Mouse (Mus musculus): ENCODE results near the gene Abcd3. TPM values are rescaled to one million over a fixed set of nuclear protein-coding genes. Genes with fewer than 3 reads are reported as not detected.
"Not testable (repeated sequence)": the region's sequence is repeated elsewhere in the genome, so short reads cannot be mapped to it uniquely, and the experiment has no call there.

Gene Abcd3
- total RNA-seq, 1 experiment from 2014 or later = 36.7 TPM

- not testable (repeated sequence) for ATAC-seq (replicated peaks; ENCODE audit: low read depth, poor library complexity, severe bottlenecking)
Measured at GRCm38 (mm10) chr3:121741186-121741848, 73.8 kb downstream of the Abcd3 start.

GRCm38 (mm10) chr3:121739489-121740213 is 75.5 kb downstream of the Abcd3 start:
- peak; percentile 77 for ATAC-seq (replicated peaks; ENCODE audit: low read depth, poor library complexity, severe bottlenecking)

GRCm38 (mm10) chr3:121738742-121739342 is 76.3 kb downstream of the Abcd3 start:
- 0 out of 2 replicates have a peak, but pooled peaks have one; percentile 4 for ATAC-seq (replicated peaks; ENCODE audit: low read depth, poor library complexity, severe bottlenecking)

DNA sequence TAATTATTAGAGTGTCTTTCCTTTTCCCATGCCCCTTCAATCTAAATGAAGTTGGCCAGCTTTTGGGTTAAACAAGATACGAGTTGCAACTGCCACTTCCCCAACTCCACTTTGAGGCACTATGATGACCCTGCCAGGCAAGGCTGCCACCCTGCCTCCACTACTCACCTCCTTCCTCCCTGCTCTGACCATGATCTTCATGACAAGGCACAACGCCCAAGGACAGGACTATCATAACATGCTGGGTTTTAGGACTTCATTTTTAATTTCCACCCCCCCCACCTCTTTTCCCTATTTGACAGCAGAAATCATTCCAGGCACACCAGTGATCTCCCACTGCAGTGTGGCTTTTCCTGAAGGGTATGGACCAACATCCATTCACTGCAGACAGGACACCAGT is 77.2 kb downstream of the Abcd3 start:
- ATAC-seq (replicated peaks; ENCODE audit: low read depth, poor library complexity, severe bottlenecking) = no peak

GRCm38 (mm10) chr3:121737453-121737852 is 77.6 kb downstream of the Abcd3 start:
- ATAC-seq (replicated peaks; ENCODE audit: low read depth, poor library complexity, severe bottlenecking) = no peak

GRCm38 (mm10) chr3:121736025-121736744 is 78.9 kb downstream of the Abcd3 start:
- ATAC-seq (replicated peaks; ENCODE audit: low read depth, poor library complexity, severe bottlenecking) = peak; percentile 73

DNA sequence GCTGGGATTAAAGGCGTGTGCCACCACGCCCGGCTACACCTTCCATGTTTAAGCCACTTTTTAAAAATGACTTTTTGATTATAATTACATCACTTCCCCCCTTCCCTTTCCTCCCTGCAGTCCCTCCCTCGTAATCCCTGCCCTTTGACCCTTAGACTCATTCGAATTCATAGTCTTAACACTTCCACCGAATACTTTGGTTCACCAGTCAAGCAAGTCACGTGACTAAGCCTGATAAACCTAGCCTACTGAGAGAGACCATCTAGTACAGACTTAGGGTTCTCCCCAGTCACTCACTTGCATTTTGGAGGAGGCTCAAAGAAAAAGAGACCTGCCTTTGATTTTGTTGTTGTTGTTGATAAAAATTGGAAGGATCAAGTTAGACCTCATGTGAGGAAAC is 79.6 kb downstream of the Abcd3 start:
- no peak for ATAC-seq (replicated peaks; ENCODE audit: low read depth, poor library complexity, severe bottlenecking)

DNA sequence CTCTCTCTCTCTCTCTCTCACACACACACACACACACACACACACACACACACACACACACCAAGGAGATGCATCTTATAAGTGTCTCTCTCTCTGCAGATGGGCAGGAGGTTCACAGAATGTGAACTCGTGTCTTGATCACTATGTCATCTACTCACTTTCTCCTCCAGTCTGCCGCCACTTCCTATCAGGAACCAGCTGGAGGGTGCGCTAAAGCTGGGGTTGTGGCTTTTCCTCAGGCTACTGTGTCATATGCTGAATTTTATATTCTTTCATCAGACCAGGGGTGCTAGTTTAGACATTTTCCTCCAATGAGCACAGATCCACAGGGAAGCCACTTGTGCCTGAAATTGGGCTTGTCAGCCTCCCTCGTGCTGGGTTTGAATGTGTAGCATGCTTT is 85.4 kb downstream of the Abcd3 start:
- peak; percentile 69; the same call in 1 of the 2 replicates for ATAC-seq (replicated peaks; ENCODE audit: low read depth, poor library complexity, severe bottlenecking)

DNA sequence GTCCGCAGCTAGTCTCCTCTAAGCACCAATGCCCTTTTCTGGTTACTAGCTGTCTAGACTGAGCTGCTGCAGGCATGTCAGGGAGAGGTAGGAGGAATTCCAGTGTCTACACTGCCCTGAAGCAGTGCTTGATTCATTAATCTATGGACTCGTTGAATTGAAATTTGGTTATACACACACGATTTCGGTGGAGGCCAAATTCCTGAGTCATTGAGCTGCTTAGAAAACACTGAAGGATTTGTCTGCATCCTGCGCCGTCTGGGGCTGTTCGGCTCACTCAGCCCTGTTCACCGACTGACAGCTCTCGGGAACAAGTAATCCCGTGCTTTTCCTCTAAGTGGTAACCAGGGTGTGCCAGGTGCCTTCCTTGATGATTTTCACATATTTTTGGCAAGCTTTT is 89.5 kb downstream of the Abcd3 start:
- no peak for ATAC-seq (replicated peaks; ENCODE audit: low read depth, poor library complexity, severe bottlenecking)

GRCm38 (mm10) chr3:121724553-121724952 is 90.5 kb downstream of the Abcd3 start:
- ATAC-seq (replicated peaks; ENCODE audit: low read depth, poor library complexity, severe bottlenecking) = no peak

DNA sequence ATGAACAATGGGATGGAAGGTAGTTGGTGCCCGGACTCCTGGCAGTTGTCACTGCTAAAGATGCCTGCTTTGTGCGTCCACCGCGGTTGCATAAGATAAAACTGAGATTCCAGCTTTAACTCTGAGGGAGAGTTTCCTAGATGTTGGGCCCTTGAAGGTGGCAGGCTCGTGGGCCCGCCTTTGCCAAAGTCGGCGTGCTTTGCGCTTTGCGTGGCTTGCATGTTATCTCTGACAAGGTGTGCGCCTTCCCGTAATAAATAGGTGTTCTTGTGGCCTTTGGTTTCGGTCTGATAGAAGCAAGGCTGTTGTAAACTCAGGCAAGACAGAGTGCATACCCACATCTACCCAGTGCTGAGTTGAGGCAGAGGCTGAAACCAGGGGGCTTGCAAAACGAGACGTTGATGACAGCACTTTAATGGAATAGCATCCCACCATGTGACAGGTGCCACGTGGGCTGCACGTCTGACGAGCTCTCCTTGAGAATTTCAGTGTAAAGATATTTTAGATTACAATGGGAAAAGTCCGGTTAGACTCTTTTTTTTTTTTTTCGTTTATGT is 91.1 kb downstream of the Abcd3 start:
- ATAC-seq (replicated peaks; ENCODE audit: low read depth, poor library complexity, severe bottlenecking) = no peak

DNA sequence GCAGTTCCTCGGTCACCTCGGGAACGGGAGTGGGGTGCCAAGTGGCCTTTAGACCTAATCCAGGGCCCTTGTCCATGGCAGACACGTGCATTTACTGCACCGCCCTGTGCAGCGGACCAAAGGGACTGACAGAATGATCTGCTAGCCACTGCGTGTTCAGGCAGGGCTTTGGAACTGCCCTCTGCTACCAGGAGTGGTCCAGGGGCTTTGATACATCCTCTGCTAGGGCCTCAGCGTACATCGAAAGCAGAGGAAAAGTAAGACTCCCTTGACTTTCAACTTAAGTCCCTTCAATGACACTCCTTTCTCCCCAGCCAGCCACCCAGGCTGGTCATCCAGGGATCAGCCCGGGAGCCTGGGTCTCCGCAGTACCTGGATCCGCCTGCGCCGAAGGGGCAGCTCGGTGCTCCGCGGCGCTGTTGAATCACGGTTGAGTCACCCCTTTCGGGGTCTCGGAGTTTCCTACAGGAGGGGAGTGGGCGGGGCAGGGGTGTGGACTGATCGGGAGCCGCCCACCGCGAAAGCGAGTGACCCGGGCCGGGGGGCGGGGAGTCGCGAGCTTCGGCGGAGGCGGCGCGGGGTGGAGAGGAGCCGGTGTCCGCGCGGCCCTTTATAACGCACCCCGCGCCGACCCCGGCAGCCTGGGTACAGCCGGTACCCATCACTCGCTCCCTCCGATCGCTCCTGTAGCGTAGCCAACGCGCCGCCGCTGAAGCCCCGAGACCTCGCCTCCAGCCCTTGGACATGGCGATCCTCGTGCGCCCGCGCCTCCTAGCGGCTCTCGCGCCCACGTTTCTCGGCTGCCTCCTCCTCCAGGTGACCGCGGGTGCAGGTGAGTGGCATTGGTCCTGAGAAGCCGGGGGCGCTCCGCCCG is 91.9 kb downstream of the Abcd3 start, which contains the start of gene F3:
F3 (plus strand) TSS at position 567 of the 874 bp plus-strand sequence.
- peak; percentile 60 for ATAC-seq (replicated peaks; ENCODE audit: low read depth, poor library complexity, severe bottlenecking)

DNA sequence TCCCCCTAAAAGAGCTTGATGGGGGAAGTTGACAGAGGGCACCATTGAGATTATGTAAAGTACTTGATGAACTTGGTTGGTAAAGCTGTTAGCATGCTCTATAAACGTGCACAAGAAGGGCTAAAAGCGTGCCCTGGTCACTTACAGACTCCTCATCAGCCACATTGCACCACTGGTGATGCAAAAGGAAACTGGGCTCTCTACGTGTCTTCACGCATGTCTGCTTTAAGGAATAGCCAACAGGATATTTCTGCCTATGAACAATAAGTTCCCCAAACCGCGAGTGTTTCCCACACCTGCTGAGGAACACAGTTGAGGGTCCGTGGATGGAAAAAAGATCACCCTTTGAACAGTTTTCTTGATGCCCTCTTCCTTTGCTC is 93.4 kb downstream of the Abcd3 start:
- ATAC-seq (replicated peaks; ENCODE audit: low read depth, poor library complexity, severe bottlenecking) = peak; percentile 22

DNA sequence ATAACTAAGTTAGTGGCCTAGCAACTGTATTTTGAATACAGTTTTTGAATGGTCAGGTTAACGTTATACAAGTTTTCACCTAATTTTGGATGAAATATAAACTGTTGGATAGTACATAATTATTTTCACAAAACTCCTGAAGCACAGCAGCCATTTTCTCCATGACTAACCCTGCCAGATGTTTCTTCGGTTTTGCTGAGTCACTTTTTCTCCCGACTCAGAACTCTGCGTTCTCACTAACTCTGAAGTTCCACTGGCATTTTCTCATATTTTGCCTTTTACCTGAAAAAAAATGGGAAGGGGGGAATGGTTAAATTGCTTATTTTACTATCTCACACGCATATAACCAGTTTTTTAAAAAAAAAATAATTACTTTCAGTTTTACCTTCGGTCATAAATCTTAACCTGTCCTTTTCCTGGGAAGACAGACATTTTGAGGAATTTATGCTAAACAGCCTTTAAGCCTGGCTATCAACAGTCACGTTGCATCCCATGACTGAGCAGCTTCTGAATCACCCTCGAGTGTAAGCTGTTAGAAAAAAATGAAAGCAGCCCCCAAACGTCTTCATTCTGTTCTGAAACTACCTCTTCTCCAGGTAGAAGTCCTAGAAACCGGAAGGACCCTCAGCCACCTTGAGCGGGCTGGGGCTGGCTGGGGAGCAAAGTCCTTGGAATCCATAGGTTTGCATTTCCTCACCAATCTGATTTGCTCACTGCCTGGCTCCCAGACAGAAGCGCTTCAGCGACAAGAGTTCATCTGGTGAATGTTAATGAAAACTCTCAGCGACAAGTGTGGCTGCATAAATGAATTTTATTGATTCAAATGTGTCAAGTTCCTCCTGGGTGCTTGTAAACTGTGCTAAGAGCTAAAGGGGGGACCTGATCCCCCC is 94.1 kb downstream of the Abcd3 start:
- no peak for ATAC-seq (replicated peaks; ENCODE audit: low read depth, poor library complexity, severe bottlenecking)

DNA sequence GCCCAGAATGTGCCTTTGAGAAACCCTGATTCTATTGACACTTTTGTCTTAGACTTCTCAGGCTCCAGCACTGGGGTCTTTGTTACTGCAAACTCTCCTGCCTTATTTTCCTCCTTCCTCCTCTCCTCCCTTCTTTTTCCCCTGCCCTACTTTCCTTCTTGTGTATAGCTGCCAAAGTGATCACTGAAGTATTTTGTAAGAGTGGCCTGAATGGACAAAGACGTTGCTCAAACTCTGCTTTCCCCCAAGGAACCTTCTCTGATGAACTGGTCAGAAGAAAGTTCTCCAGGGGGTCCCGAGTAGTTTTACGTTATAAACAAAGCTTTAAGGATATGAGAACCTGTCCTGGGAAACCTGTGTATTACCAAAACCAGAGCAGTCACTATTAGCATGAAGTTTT is 95.4 kb downstream of the Abcd3 start:
- no peak for ATAC-seq (replicated peaks; ENCODE audit: low read depth, poor library complexity, severe bottlenecking)

DNA sequence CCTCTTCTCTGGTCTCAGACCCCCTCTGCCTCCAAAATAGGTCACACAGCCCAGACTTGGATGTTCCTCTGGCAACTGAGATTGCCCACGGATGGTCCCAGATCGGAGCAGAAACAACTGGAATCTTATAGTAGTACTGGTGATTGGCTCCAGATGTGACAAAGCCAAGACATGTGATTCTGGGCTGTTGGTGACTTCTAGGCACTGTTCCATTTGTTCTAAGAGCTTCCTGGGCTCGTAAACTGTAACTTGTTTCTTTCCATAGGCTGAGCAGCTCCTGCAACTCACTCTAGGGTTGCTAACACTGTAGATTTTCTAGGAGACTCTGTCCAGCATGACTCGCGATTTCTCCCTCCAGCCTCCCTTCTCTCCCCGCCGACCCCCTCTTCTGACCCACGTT is 96.4 kb downstream of the Abcd3 start:
- ATAC-seq (replicated peaks; ENCODE audit: low read depth, poor library complexity, severe bottlenecking) = no peak

DNA sequence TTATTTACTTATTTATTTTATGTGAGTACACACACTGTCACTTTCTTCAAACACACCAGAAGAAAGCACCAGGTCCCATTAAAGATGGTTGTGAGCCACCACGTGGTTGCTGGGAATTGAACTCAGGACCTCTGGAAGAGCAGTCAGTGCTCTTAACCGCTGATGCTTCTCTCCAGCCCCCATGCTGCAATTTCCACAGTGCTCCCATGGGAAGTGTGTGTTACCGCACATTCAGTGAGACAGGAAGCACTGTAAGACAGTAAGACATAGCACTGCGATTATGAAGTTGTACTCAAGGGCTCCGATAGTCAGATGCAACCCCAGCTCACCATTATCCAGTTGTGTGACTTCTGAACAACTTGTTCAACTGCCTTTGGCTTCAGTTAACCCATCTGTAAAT is 98.6 kb downstream of the Abcd3 start:
- ATAC-seq (replicated peaks; ENCODE audit: low read depth, poor library complexity, severe bottlenecking) = no peak

DNA sequence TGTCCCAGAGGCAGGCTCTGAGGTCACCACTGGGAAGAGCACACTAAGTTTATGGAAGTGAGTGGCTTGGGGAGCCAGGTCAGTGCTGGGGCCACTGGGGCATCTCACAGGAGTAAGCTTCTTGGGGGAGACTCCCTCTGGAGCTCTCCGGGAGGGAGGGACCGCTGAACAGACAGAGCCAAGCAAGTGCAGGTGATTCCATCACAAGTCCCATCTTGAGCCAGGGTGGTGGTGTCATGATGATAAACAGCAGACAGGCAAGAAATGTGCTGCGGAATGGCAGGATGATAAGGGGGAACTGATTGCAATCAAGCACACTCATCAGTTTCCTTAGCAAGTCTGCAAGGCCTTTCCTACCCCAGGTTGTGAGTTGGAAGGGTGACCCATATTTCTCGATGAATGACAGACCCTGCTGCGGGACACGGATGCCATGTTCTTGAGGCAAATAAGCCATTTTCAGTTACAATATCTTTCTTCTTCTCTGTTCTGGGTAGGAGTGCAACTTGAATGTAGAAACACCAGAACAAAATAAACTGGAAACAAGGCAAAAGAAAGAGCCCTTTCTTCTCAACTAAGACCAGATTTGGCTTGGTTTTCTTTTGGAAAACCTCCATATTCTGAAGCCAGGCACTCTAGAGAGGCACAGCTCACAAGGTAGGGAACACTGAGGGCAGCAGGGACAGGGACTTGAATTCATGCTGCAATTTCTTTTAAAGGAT is 99.2 kb downstream of the Abcd3 start:
- ATAC-seq (replicated peaks; ENCODE audit: low read depth, poor library complexity, severe bottlenecking) = no peak
